9 mouse cellular contexts compared by ENCODE assay signal in genomic region chr19:23478895-23479596, GRCm38 (mm10). TPM values are rescaled to one million over a fixed set of nuclear protein-coding genes. Genes with fewer than 3 reads are reported as not detected.
DNase-seq lines count a peak whose midpoint lies in the region; ATAC-seq and TF ChIP-seq lines count a peak whose summit lies in the region.
"Had no signal": no experiment of that assay in that cellular context is flagged by ENCODE, and none has a peak within 500 bp of the region (broad histone marks: within the 10 kb centered on the region; RNA-seq: fewer than 3 reads in every experiment).

No protein-coding gene starts in this region.

- DNase-seq in left cerebral cortex, adult 18-20 months (ENCODE audit: low spot score in 2 of 2): peak; percentile 19 to 40
- no peak for DNase-seq in left cerebral cortex, adult 8-10 months (ENCODE audit: low spot score in 2 of 2)
- peak; percentile 53 for DNase-seq in ES-E14 (ENCODE audit: low read depth, low spot score)
- peak; percentile 64 for DNase-seq in brain, adult 2 months (ENCODE audit: low read depth, low spot score)
- peak; percentile 54 for DNase-seq in lung, postnatal 14 days
- DNase-seq in T-cell, adult 2 months (ENCODE audit: low spot score): no peak

- H3K9me3 ChIP-seq in ES-E14 (ENCODE audit: control insufficient read depth, insufficient read depth, low read depth, low read length): no peaks in the 10 kb centered on the region
- no peaks in the 10 kb centered on the region for H3K9me3 ChIP-seq in forebrain, embryonic 13.5 days (replicated peaks)
- H3K9me3 ChIP-seq: embryonic facial prominence, embryonic 12.5 days; limb, embryonic 15.5 days had no signal

- H3K27ac ChIP-seq in ES-E14 (ENCODE audit: insufficient read depth, low read depth, low read length, poor library complexity, severe bottlenecking): no peak overlapping the region
- H3K27ac ChIP-seq in forebrain, embryonic 13.5 days: no peak overlapping the region
- H3K27ac ChIP-seq: embryonic facial prominence, embryonic 12.5 days; limb, embryonic 15.5 days had no signal

- peak; percentile 53; the same call in 1 of the 2 replicates for ATAC-seq in forebrain, embryonic 13.5 days

- no peak overlapping the region for H3K4me3 ChIP-seq in ES-E14 (ENCODE audit: insufficient read depth in 1 of 2, low read depth in 1 of 2, low read length in 2 of 2, poor library complexity in 1 of 2, severe bottlenecking in 1 of 2)
- no peak overlapping the region for H3K4me3 ChIP-seq in forebrain, embryonic 13.5 days
- H3K4me3 ChIP-seq: embryonic facial prominence, embryonic 12.5 days; limb, embryonic 15.5 days had no signal

- H3K4me1 ChIP-seq in ES-E14 (ENCODE audit: control insufficient read depth in 2 of 2, insufficient read depth in 2 of 2, low read length in 2 of 2, poor library complexity in 1 of 2): peaks cover 3% of the 10 kb centered on the region in 2 experiments; a peak in 3 of 4 replicates
- H3K4me1 ChIP-seq in forebrain, embryonic 13.5 days: no peaks in the 10 kb centered on the region
- H3K4me1 ChIP-seq: embryonic facial prominence, embryonic 12.5 days had no signal

- H3K36me3 ChIP-seq in ES-E14 (ENCODE audit: control insufficient read depth, insufficient read depth, low read length, poor library complexity, severe bottlenecking): no peaks in the 10 kb centered on the region
- H3K36me3 ChIP-seq in forebrain, embryonic 13.5 days (ENCODE audit: poor library complexity, severe bottlenecking): no peaks in the 10 kb centered on the region
- H3K36me3 ChIP-seq: embryonic facial prominence, embryonic 12.5 days; limb, embryonic 15.5 days had no signal

- in situ Hi-C loops in ES-E14 (cut with MboI; ENCODE audit: low sequenced_read_pairs in 2 of 2, unreplicated experiment in 2 of 2): no loop called here

- H3K4me2 ChIP-seq in forebrain, embryonic 13.5 days: no peak overlapping the region
- H3K4me2 ChIP-seq: embryonic facial prominence, embryonic 12.5 days; limb, embryonic 15.5 days had no signal

- no peaks in the 10 kb centered on the region for H3K27me3 ChIP-seq in forebrain, embryonic 13.5 days
- H3K27me3 ChIP-seq: embryonic facial prominence, embryonic 12.5 days; limb, embryonic 15.5 days had no signal

- H3K9ac ChIP-seq in ES-E14 (ENCODE audit: insufficient read depth, low read depth, low read length, poor library complexity, severe bottlenecking): no peak overlapping the region
- H3K9ac ChIP-seq in forebrain, embryonic 13.5 days: no peak overlapping the region
- H3K9ac ChIP-seq: embryonic facial prominence, embryonic 12.5 days; limb, embryonic 15.5 days had no signal

- 18% methylated on average over 9 of the region's 10 CpGs for WGBS in forebrain, embryonic 13.5 days

TF ChIP-seq in ES-E14, 5 proteins besides CTCF, POLR2A, EP300 and RAD21:
- TF ChIP-seq MAFK (IDR thresholded peaks at IDR 0.05; ENCODE audit: insufficient read depth, low read depth, low read length) (peak; percentile 80; the same call in 1 of the 2 replicates), HCFC1 (IDR thresholded peaks at IDR 0.05; ENCODE audit: borderline replicate concordance, insufficient read depth, low read length) (no peak), CHD2 (IDR thresholded peaks at IDR 0.05; ENCODE audit: low read depth, low read length) (no peak), ZNF384 (IDR thresholded peaks at IDR 0.05; ENCODE audit: low read depth, low read length) (no peak), ZC3H11A (IDR thresholded peaks at IDR 0.05; ENCODE audit: borderline replicate concordance, low read depth, low read length) (no peak)
TF ChIP-seq in ES-E14: peak in this region for 1.

RNA-seq across cellular contexts. Expression of gene Mamdc2, which starts 30.8 kb away (rescaled TPM):
- total RNA-seq in left cerebral cortex, adult 18-20 months (2021): 1 to 10 TPM in 1 of 2 experiments, under 1 TPM in 1; 0.63 to 1.2 TPM
- 1 to 10 TPM in 3 of 4 experiments, under 1 TPM in 1; 0.80 to 2.4 (median 1.3) TPM for total RNA-seq in left cerebral cortex, adult 8-10 months (2022)
- total RNA-seq in ES-E14 (2012; rRNA removed): 0.26 and 0.85 TPM in 2 replicates
- polyA plus RNA-seq in forebrain, embryonic 13.5 days (2015; fragmentation: Nextera tagmentation; extraction: Ambion mirVana): 1.0 and 1.4 TPM in 2 replicates

Comparison
In these comparisons a context has a peak if more than half of its experiments do, and no peak if none do; other contexts are left out.
1. DNase-seq: peak in left cerebral cortex, adult 18-20 months (2 of 2), ES-E14 (single experiment), brain, adult 2 months (single experiment) and lung, postnatal 14 days (single experiment); none in left cerebral cortex, adult 8-10 months (0 of 2) and T-cell, adult 2 months (single experiment).